Mouse (Mus musculus) liver, embryonic 15.5 days (tissue): ENCODE results near the gene Pld1. TPM values are rescaled to one million over a fixed set of nuclear protein-coding genes. Genes with fewer than 3 reads are reported as not detected.

Source experiments
- ATAC-seq: fragments of 200-750 bp; cut with Nextera tagmentation; 2 replicates; pipeline ENCODE4 v1.8.0; 2017; ENCODE audit warnings: moderate number of reproducible peaks, mild to moderate bottlenecking, moderate library complexity; ENCODE audit not compliant: insufficient read depth
- H3K27ac ChIP-seq: fragments of 300-500 bp; sonication (generic); replicated peaks from 2 replicates; pipeline ENCODE4 v1.5.1; 2015; ENCODE audit warnings: mild to moderate bottlenecking, inconsistent platforms
- H3K27me3 ChIP-seq: fragments of 300-500 bp; sonication (generic); 2 replicates; pipeline ENCODE4 v1.6.1; 2015; ENCODE audit warnings: mild to moderate bottlenecking, inconsistent platforms
- H3K36me3 ChIP-seq: fragments of 300-500 bp; sonication (generic); replicated peaks from 2 replicates; pipeline ENCODE4 v1.6.1; 2015; ENCODE audit warnings: moderate library complexity, mild to moderate bottlenecking, inconsistent platforms
- H3K4me1 ChIP-seq: fragments of 300-500 bp; sonication (generic); replicated peaks from 2 replicates; pipeline ENCODE4 v1.6.1; 2015; ENCODE audit warnings: inconsistent platforms
- H3K4me2 ChIP-seq: fragments of 300-500 bp; sonication (generic); 2 replicates; pipeline ENCODE4 v1.6.1; 2015; ENCODE audit warnings: moderate library complexity, mild to moderate bottlenecking, inconsistent platforms
- H3K4me3 ChIP-seq: fragments of 300-500 bp; sonication (generic); replicated peaks from 2 replicates; pipeline ENCODE4 v1.5.1; 2015; ENCODE audit warnings: mild to moderate bottlenecking, inconsistent platforms
- H3K9ac ChIP-seq: fragments of 300-500 bp; sonication (generic); 2 replicates; pipeline ENCODE4 v1.6.1; 2015; ENCODE audit warnings: moderate library complexity, mild to moderate bottlenecking, inconsistent platforms
- H3K9me3 ChIP-seq: fragments of 300-500 bp; sonication (generic); replicated peaks from 2 replicates; pipeline ENCODE4 v1.6.1; 2016; ENCODE audit warnings: inconsistent platforms
- WGBS: fragments of 180-500 bp; shearing (Covaris S2); methylation state at CpG from one replicate; pipeline ENCODE4 v1.1.7; 2015; ENCODE audit warnings: mixed read lengths; ENCODE audit not compliant: insufficient replicate concordance; 5-methylcytosine and 5-hydroxymethylcytosine counted together
- polyA plus RNA-seq: library from polyadenylated mRNA; unstranded; fragments of >200 nt; fragmentation: Nextera tagmentation; extraction: Ambion mirVana; gene quantifications from 2 replicates; pipeline ENCODE4 v1.2.1, GENCODE M21; 2015

The Pld1 gene
- polyA plus RNA-seq, 1 experiment from 2014 or later: 4.7 TPM

- no peaks in the 10 kb centered on the region for H3K9me3 ChIP-seq
- H3K4me3 ChIP-seq: no peak overlapping the region
- H3K4me1 ChIP-seq: no peaks in the 10 kb centered on the region
- no peak overlapping the region for H3K27ac ChIP-seq
- WGBS: 68% methylated on average over 4 of the region's 4 CpGs
- no peaks in the 10 kb centered on the region for H3K27me3 ChIP-seq
- no peak overlapping the region for H3K4me2 ChIP-seq
- ATAC-seq: no peak
- H3K9ac ChIP-seq: no peak overlapping the region
- no peaks in the 10 kb centered on the region for H3K36me3 ChIP-seq
Observed at GRCm38 (mm10) chr3:28162346-28162745, 223.9 kb downstream of the Pld1 start.

GRCm38 (mm10) chr3:28164678-28165077 is 226.2 kb downstream of the Pld1 start:
- ATAC-seq: no peak
- H3K27me3 ChIP-seq: no peaks in the 10 kb centered on the region
- no peak overlapping the region for H3K4me3 ChIP-seq
- no peak overlapping the region for H3K4me2 ChIP-seq
- no peak overlapping the region for H3K27ac ChIP-seq
- no peaks in the 10 kb centered on the region for H3K9me3 ChIP-seq
- WGBS: 14% methylated on average over 1 of the region's 1 CpGs
- no peak overlapping the region for H3K9ac ChIP-seq
- no peaks in the 10 kb centered on the region for H3K36me3 ChIP-seq
- H3K4me1 ChIP-seq: no peaks in the 10 kb centered on the region

DNA sequence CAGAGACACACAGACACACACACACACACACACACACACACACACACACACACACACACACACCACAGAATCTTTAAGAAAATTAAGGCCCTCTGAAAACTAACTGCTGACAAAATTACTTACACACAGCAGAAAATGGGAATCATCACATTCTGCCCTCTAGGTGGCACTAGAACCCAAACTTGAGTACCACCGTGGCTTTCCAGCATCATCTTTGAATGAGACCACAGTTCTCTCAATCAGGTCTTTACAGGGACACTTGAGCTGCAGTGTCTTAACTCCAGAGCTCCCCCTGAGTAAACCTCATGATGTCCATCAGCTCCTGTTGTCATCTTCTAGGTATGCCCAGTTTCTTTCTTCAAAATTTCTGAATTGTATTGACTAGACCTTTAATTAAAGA is 227.1 kb downstream of the Pld1 start:
- 0% methylated on average over 1 of the region's 1 CpGs for WGBS
- Histone ChIP-seq H3K4me1 (no peaks in the 10 kb centered on the region), H3K36me3 (no peaks in the 10 kb centered on the region), H3K9me3 (no peaks in the 10 kb centered on the region), H3K27ac (no peak overlapping the region), H3K27me3 (no peaks in the 10 kb centered on the region), H3K9ac (no peak overlapping the region), H3K4me3 (no peak overlapping the region), H3K4me2 (no peak overlapping the region)
- ATAC-seq: no peak

DNA sequence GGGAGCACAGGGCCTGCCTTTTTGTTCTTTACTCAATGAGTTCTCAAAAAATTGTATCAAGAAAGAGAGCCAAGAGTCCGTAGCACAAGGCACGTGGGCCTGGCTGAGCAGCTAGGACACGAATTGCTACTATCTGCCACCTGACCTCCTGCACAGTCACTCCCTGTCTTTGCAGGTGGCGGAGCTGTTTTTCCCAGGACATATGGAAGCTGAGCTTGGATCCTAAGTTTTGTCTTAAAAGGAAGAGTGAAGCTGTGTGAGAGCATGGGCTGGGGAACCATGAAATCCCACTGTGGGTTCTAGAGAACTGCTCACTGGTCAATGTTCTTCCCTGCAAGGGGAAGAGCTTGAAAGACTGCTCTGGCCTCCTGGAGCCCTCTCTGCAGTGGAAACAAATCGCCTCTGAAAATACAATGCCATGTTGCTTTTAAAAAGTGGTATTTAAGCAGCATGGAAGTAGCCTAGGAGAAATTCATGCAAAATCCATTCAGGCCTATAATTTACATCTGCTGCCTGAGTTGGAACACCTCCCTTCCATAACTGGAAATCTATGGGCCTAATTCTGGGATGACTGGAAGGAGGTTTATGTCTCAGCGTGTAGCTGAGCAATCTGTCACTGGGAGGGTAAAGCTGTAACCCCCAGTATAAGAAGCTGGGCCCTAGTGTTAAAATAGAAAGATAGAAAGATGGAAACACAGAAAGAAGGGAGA is 229.5 kb downstream of the Pld1 start:
- Histone ChIP-seq H3K9ac (no peak overlapping the region), H3K4me3 (no peak overlapping the region), H3K4me1 (peaks cover 10% of the 10 kb centered on the region), H3K4me2 (no peak overlapping the region), H3K9me3 (no peaks in the 10 kb centered on the region), H3K36me3 (no peaks in the 10 kb centered on the region), H3K27ac (no peak overlapping the region), H3K27me3 (no peaks in the 10 kb centered on the region)
- ATAC-seq: no peak
- WGBS: 67% methylated on average over 6 of the region's 6 CpGs

GRCm38 (mm10) chr3:28170911-28171618 is 232.6 kb downstream of the Pld1 start:
- Histone ChIP-seq H3K27me3 (no peaks in the 10 kb centered on the region), H3K9me3 (no peaks in the 10 kb centered on the region), H3K9ac (no peak overlapping the region), H3K4me3 (peak overlapping the region; percentile 2; the same call in 1 of the 2 replicates), H3K36me3 (no peaks in the 10 kb centered on the region), H3K4me1 (peaks cover 10% of the 10 kb centered on the region), H3K4me2 (peak overlapping the region; percentile 46), H3K27ac (no peak overlapping the region)
- 21% methylated on average over 17 of the region's 17 CpGs for WGBS
- no peak for ATAC-seq

- no peak overlapping the region for H3K4me2 ChIP-seq
- no peaks in the 10 kb centered on the region for H3K27me3 ChIP-seq
- H3K27ac ChIP-seq: no peak overlapping the region
- no peak overlapping the region for H3K4me3 ChIP-seq
- no peak overlapping the region for H3K9ac ChIP-seq
- H3K36me3 ChIP-seq: no peaks in the 10 kb centered on the region
- 49% methylated on average over 21 of the region's 21 CpGs for WGBS
- no peak for ATAC-seq
- no peaks in the 10 kb centered on the region for H3K9me3 ChIP-seq
- peaks cover 6% of the 10 kb centered on the region for H3K4me1 ChIP-seq
Observed at GRCm38 (mm10) chr3:28175997-28176967, 237.8 kb downstream of the Pld1 start.

DNA sequence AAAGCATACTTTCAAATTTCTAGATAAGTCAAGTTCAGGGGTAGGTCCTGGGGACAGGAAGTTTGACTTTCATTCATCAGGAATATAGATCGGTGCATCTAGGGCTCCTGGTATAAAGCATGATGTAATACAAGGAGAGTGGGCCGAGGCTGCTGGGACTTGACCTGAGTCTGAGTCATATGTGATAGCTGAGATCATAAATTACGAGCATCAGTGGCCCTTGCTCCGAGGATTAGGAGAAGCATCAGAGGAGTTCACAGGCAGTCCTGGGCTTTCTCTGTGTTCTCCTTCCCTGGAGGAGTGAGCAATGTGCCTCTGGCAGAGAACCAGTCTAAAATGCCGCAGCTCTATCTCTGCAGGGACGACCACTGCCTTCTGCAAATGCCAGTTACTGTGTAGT is 239.8 kb downstream of the Pld1 start:
- H3K27me3 ChIP-seq: no peaks in the 10 kb centered on the region
- H3K4me1 ChIP-seq: no peaks in the 10 kb centered on the region
- WGBS: 53% methylated on average over 6 of the region's 6 CpGs
- no peaks in the 10 kb centered on the region for H3K36me3 ChIP-seq
- no peak for ATAC-seq
- no peak overlapping the region for H3K27ac ChIP-seq
- H3K4me2 ChIP-seq: no peak overlapping the region
- H3K4me3 ChIP-seq: no peak overlapping the region
- no peaks in the 10 kb centered on the region for H3K9me3 ChIP-seq
- H3K9ac ChIP-seq: no peak overlapping the region

Other genes with a start within 250 kb of the Pld1 start
- gene Fndc3b, start 227.4 kb upstream of the Pld1 start, polyA plus RNA-seq: 8.5 and 10.8 TPM in 2 replicates
- not detected in 2 replicates for gene Tmem212, start 42.3 kb upstream of the Pld1 start, polyA plus RNA-seq